Mouse (Mus musculus): Measurements from ENCODE around the gene H2-D1. TPM values are rescaled to one million over a fixed set of nuclear protein-coding genes. Genes with fewer than 3 reads are reported as not detected.
A peak's percentile ranks its signal among the peaks of the same experiment; 100 is the strongest.

Gene H2-D1
- polyA plus RNA-seq, 1 experiment from 2014 or later, result 291 TPM

GRCm38 (mm10) chr17:35249451-35250197, 12.9 kb upstream of the H2-D1 start:
- WGBS (ENCODE audit: insufficient replicate concordance), result 85% methylated on average over 19 of the region's 19 CpGs

GRCm38 (mm10) chr17:35250348-35251120, 12.0 kb upstream of the H2-D1 start:
- peaks cover 85% of the 10 kb centered on the region for H3K36me3 ChIP-seq (replicated peaks; ENCODE audit: insufficient read depth, low read length)
- H3K4me2 ChIP-seq (ENCODE audit: low read depth, low read length), result no peak overlapping the region
- no peak overlapping the region for H3K4me3 ChIP-seq (ENCODE audit: low read depth, low read length)
- WGBS (ENCODE audit: insufficient replicate concordance), result 82% methylated on average over 3 of the region's 3 CpGs
- TF ChIP-seq CTCF (IDR thresholded peaks at IDR 0.05; ENCODE audit: low read depth) (no peak), EP300 (IDR thresholded peaks at IDR 0.05; ENCODE audit: low read depth) (no peak)
- H3K9ac ChIP-seq (replicated peaks), result no peak overlapping the region
- H3K9me3 ChIP-seq (ENCODE audit: low read length), result no peaks in the 10 kb centered on the region
- no peak for DNase-seq
- H3K4me1 ChIP-seq (ENCODE audit: insufficient read depth), result peaks cover 7% of the 10 kb centered on the region; the same call in 1 of the 2 replicates
- H3K27ac ChIP-seq (ENCODE audit: low read depth), result 0 out of 2 replicates have a peak overlapping the region, but pooled peaks have one; percentile 22
- ATAC-seq, result no peak
- no peaks in the 10 kb centered on the region for H3K27me3 ChIP-seq (ENCODE audit: insufficient read depth, low read length)

More at GRCm38 (mm10) chr17:35249451-35250197, 12.9 kb upstream of the H2-D1 start:
- Histone ChIP-seq H3K4me3 (ENCODE audit: low read depth, low read length) (no peak overlapping the region), H3K27ac (ENCODE audit: low read depth) (no peak overlapping the region), H3K9me3 (ENCODE audit: low read length) (no peaks in the 10 kb centered on the region), H3K4me1 (ENCODE audit: insufficient read depth) (peaks cover 13% of the 10 kb centered on the region), H3K27me3 (ENCODE audit: insufficient read depth, low read length) (no peaks in the 10 kb centered on the region), H3K36me3 (replicated peaks; ENCODE audit: insufficient read depth, low read length) (peaks cover 94% of the 10 kb centered on the region), H3K9ac (replicated peaks) (no peak overlapping the region), H3K4me2 (ENCODE audit: low read depth, low read length) (no peak overlapping the region)
- DNase-seq, result no peak
- TF ChIP-seq EP300 (IDR thresholded peaks at IDR 0.05; ENCODE audit: low read depth) (no peak), CTCF (IDR thresholded peaks at IDR 0.05; ENCODE audit: low read depth) (no peak)
- no peak for ATAC-seq

- no peak overlapping the region for H3K4me2 ChIP-seq (ENCODE audit: low read depth, low read length)
- peaks cover 4% of the 10 kb centered on the region; the same call in 1 of the 2 replicates for H3K4me1 ChIP-seq (ENCODE audit: insufficient read depth)
- ATAC-seq (peak; percentile 76), DNase-seq (peak; percentile 48)
- no peaks in the 10 kb centered on the region for H3K9me3 ChIP-seq (ENCODE audit: low read length)
- no peak for TF ChIP-seq CTCF (IDR thresholded peaks at IDR 0.05; ENCODE audit: low read depth)
- TF ChIP-seq EP300 (IDR thresholded peaks at IDR 0.05; ENCODE audit: low read depth), result no peak
- no peak overlapping the region for H3K4me3 ChIP-seq (ENCODE audit: low read depth, low read length)
- no peak overlapping the region for H3K9ac ChIP-seq (replicated peaks)
- H3K27ac ChIP-seq (ENCODE audit: low read depth), result 0 out of 2 replicates have a peak overlapping the region, but pooled peaks have one; percentile 22
- 74% methylated on average over 15 of the region's 15 CpGs for WGBS (ENCODE audit: insufficient replicate concordance)
- H3K36me3 ChIP-seq (replicated peaks; ENCODE audit: insufficient read depth, low read length), result peaks cover 78% of the 10 kb centered on the region
- H3K27me3 ChIP-seq (ENCODE audit: insufficient read depth, low read length), result no peaks in the 10 kb centered on the region
Measured at GRCm38 (mm10) chr17:35251162-35251719, 11.3 kb upstream of the H2-D1 start.

- H3K27ac ChIP-seq (ENCODE audit: low read depth), result no peak overlapping the region
Measured at GRCm38 (mm10) chr17:35251981-35252380, 10.5 kb upstream of the H2-D1 start.

GRCm38 (mm10) chr17:35252619-35253292, 9.8 kb upstream of the H2-D1 start:
- H3K9me3 ChIP-seq (ENCODE audit: low read length), result no peaks in the 10 kb centered on the region
- no peak overlapping the region for H3K4me2 ChIP-seq (ENCODE audit: low read depth, low read length)
- peaks cover under 1% of the 10 kb centered on the region for H3K4me1 ChIP-seq (ENCODE audit: insufficient read depth)
- no peak overlapping the region for H3K27ac ChIP-seq (ENCODE audit: low read depth)
- DNase-seq (no peak), ATAC-seq (no peak)
- H3K36me3 ChIP-seq (replicated peaks; ENCODE audit: insufficient read depth, low read length), result peaks cover 63% of the 10 kb centered on the region
- H3K9ac ChIP-seq (replicated peaks), result no peak overlapping the region
- 84% methylated on average over 18 of the region's 18 CpGs for WGBS (ENCODE audit: insufficient replicate concordance)
- TF ChIP-seq EP300 (IDR thresholded peaks at IDR 0.05; ENCODE audit: low read depth), result no peak
- no peak for TF ChIP-seq CTCF (IDR thresholded peaks at IDR 0.05; ENCODE audit: low read depth)
- H3K27me3 ChIP-seq (ENCODE audit: insufficient read depth, low read length), result no peaks in the 10 kb centered on the region
- no peak overlapping the region for H3K4me3 ChIP-seq (ENCODE audit: low read depth, low read length)

More at GRCm38 (mm10) chr17:35251981-35252380, 10.5 kb upstream of the H2-D1 start:
- Histone ChIP-seq H3K9me3 (ENCODE audit: low read length) (no peaks in the 10 kb centered on the region), H3K4me3 (ENCODE audit: low read depth, low read length) (no peak overlapping the region), H3K27me3 (ENCODE audit: insufficient read depth, low read length) (no peaks in the 10 kb centered on the region), H3K4me1 (ENCODE audit: insufficient read depth) (no peaks in the 10 kb centered on the region), H3K9ac (replicated peaks) (no peak overlapping the region), H3K36me3 (replicated peaks; ENCODE audit: insufficient read depth, low read length) (peaks cover 71% of the 10 kb centered on the region), H3K4me2 (ENCODE audit: low read depth, low read length) (no peak overlapping the region)
- WGBS (ENCODE audit: insufficient replicate concordance), result 83% methylated on average over 5 of the region's 5 CpGs
- ATAC-seq, result no peak
- TF ChIP-seq EP300 (IDR thresholded peaks at IDR 0.05; ENCODE audit: low read depth) (no peak), CTCF (IDR thresholded peaks at IDR 0.05; ENCODE audit: low read depth) (no peak)
- DNase-seq, result no peak
